Mouse (Mus musculus) adipocyte (in vitro differentiated cells): ENCODE data around the gene Fap.

ENCODE experiments used
- DNase-seq: peaks from one replicate; pipeline ENCODE4 v3.0.0-alpha.2; 2016; ENCODE audit warnings: low spot score

Gene Fap

DNA sequence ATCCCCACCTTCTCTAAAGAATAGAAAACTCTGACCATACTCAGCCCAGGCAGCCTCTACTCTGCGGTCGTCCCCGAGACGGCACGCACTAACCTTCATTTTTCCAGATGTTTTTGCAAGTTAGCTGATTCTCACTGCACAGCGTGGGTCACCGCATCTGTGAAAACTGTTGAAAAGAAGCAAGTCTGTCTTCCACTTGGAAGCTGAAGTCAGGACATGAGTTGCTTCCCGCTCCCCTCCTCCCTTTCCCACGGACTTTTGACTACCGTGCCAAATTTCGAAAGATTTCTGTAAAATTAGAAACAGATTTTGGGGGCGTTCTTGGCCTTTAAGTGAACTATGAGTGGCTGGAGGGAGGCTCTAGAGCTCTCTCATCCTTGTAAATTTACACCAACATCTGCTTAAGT, at the start of gene Fap:
Gene Fap (minus strand): TSS at position 323 of the 407 bp plus-strand sequence.
- peak; percentile 12 for DNase-seq

GRCm38 (mm10) chr2:62623024-62623441, 49.2 kb upstream of the Fap start:
- no peak for DNase-seq

GRCm38 (mm10) chr2:62619679-62620078, 45.8 kb upstream of the Fap start:
- no peak for DNase-seq

GRCm38 (mm10) chr2:62618934-62619341, 45.1 kb upstream of the Fap start:
- DNase-seq = no peak

GRCm38 (mm10) chr2:62613133-62613532, 39.3 kb upstream of the Fap start:
- no peak for DNase-seq

DNA sequence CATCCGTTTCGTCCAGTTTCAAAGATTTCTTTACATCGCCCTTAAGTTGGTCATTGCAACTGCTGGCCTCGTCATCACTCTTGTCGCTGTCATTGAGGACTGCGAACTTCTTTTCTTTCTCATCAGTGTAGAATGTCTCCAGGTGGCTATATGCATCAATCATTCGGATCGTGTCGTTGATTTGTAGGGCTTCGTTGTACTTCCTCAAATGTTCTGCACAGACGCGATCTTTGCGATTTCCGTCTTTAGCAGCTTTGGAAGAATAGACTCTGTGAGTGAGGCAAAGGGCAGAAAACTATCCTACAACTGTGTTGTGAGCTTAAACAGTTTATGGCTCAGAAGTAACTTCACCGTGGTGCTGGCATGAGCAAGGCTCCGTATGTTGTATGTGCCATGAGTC, 32.3 kb upstream of the Fap start:
- DNase-seq = no peak

DNA sequence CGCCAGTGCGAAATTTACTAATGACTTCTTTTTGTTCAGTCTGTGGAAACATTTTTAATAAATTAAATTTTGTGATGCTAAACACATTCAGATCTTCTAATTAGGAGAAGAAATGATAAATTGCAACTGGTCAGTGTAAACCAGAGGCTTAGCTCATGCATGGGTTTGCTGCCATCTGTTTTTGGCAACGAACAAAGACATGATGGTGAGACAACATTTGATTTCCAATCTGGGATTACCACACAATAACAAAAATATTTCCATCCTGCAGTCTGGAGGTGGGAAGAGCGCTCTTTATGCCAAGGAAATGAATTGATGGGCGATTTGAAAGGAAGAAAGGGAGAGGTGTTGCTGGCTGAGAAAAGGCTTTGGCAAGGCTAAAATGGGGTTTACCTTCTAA, 29.7 kb upstream of the Fap start:
- DNase-seq = no peak

DNA sequence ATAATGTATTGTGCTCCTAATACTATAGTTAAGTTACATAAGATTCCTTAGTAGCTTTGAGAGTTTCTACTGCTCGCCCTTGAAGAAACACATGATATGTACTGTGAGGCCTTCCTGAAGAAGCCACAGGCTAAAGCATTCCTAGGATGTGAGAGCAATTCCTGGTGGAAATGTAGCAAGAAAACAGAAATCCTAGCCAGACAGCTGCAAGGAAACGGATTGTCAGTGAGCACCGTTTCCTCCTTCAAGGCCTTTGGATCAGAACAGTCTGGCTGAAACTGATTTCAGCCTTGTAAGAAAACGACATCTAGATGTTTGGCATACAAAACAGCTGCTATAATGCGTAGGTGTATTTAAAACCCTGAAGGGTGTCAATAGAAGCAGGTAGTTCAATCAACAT, 22.7 kb upstream of the Fap start:
- no peak for DNase-seq

- no peak for DNase-seq
These were observed 20.6 kb upstream of the Fap start for GRCm38 (mm10) chr2:62594491-62594890.

GRCm38 (mm10) chr2:62591555-62591954, 17.7 kb upstream of the Fap start:
- DNase-seq = no peak

DNA sequence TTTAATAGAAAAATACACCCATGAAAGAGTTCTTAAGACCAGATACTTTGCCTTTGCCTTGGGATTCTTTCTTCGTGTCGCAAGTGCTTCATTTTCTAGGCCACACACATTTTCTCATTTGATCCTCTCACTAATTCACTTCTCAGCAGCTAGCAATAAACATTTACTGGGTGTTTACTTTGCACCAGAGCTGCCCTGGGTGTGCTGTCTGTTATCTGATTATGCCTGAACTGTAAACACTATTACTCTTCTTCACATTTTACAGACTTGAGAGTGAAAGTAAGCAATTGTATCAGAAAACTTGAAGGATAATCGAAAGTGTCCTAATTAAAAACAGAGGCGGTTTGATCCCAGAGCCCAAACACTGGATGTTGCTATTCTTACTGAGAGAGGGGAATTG, 15.5 kb upstream of the Fap start:
- no peak for DNase-seq

DNA sequence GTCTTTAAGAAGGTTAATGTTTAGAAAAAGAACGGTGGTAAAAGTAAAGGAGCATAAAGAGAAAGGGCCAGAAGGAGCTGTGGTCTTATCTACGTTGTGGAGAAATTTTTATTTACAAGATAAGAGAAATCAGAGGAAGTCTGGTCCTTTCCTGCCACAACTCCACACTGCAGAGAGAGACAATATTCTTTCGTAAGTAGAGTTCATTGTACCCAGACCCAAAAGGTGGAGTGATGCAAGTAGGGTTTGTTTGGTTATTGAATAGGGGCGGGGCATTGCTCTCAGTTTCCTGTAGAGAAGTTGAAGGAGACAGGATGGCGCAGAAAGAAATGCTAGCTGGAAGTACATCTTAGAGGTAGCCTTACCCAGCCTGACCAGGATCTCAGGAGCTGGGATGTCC, 11.9 kb upstream of the Fap start:
- DNase-seq = no peak

GRCm38 (mm10) chr2:62574962-62575361, 1.1 kb upstream of the Fap start:
- no peak for DNase-seq

DNA sequence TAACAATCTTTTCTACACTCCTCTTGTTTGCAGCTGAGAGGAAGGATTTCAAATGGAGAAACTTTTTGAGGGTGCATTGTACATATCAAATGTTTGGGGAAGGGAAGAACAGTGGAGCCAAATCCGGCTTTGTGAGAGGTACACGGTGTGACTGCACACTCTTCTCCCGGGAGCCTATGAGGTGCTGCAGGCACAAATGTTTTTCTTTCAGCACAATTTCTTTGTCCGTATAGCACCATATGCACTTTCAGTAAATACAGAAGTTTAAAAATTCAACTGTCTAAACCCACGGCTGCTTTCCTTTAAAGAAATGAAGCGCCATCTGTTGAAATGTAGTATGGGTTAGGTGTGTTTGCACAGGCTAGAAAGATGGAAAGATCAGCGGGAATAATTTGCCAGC, 375 bp upstream of the Fap start:
- DNase-seq = no peak

- no peak for DNase-seq
These were observed 649 bp downstream of the Fap start for GRCm38 (mm10) chr2:62573099-62573752.

GRCm38 (mm10) chr2:62564687-62565086, 9.2 kb downstream of the Fap start:
- no peak for DNase-seq

DNA sequence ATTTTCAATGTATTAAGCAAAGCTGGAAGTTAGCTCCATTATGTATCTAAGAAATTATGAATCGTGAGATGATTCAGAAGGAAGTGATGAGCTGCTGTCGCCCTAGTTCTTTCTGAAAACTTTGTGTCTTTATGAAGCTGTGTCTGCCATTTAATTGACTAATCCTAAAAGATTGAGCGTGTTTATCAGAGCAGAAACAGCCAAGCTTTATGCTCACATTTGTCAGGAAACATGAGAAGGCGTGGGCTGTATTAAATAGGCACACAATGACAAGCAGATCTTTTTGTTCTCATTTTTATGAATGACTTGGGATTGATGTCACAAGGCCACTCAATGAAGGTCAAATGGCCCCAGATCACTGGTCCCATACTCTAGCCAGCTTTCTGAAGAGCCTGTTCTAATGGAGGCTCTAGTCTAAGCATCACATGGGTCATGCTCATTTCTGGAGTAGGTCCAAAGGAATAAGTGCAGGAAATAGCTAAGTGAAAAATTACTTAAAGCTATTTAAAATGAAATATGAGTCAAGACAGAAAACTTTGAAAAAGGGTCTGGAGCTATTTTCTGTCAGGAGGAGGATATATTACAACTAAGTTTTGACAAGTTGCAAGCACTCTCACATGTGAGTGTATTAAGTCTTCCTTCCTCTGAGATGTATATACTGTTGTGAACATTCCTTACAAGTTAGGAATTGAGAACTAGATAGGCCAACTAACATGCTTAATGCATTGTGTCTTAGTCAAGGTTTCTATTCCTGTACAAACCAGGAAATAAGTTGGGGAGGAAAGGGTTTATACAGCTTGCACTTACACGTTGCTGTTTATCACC, 11.0 kb downstream of the Fap start:
- no peak for DNase-seq

DNA sequence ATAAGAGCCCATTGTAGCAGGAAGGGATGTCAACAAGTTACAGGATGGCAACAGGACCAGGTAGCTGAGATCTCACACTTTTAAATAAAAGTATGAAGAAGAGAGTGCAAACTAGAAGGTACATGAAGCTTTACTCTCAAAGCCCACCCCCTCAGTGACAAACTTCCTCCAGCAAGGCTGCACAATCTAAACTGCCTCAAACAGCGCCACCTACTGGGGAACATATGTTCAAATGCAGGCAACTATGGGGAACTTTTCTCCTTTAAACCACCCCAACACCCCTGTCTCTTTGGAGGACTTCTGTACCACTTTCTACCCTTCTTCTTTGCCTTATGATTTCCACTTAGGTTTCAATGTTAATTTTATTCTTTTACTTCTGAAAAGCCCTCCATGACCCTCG, 16.5 kb downstream of the Fap start:
- no peak for DNase-seq

DNA sequence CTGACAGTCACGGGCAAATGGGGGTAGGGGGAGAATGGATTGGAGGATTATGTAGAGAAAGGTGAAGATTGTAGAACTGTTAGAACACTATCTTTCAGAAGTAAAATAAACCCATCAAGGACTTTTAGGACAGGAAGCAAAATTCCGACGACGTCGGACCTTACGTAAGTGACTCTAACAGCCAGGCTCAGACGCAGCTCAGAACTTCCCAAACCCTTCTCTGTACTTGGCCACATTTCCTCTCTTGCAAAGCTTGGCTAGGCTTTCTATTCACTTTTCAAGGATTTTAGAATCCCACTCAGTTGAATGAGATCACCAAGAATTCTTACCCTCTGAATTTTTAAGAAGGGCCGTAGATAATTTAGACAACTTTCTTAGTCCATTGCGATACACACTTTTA, 17.5 kb downstream of the Fap start:
- DNase-seq = no peak

GRCm38 (mm10) chr2:62549659-62550058, 24.2 kb downstream of the Fap start:
- DNase-seq = no peak

DNA sequence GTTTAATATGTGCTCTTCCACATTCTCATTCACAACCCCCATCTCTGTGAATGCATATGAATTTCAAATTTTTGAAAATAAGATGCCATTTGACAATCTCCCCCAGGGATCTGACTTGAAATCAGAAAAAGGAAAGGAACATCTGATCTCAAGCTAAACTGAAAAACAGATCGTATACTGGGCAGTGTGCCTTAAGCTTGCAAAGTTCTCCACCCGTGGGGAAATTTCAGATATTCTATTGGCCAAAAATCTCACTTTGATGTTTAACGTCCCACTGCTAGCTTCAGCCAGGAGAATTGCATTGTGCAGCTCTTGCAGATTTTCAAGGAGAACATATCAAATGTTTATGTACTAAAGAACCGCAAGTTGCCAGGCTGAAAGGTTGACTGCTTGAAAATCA, 24.7 kb downstream of the Fap start:
- DNase-seq = no peak

GRCm38 (mm10) chr2:62548104-62548503, 25.8 kb downstream of the Fap start:
- no peak for DNase-seq

- no peak for DNase-seq
These were observed 38.4 kb downstream of the Fap start for GRCm38 (mm10) chr2:62535483-62535882.

- no peak for DNase-seq
These were observed 42.8 kb downstream of the Fap start for GRCm38 (mm10) chr2:62531065-62531464.
